Mouse (Mus musculus) central nervous system, embryonic 14 days (tissue): ENCODE results near the gene Sprr2a1. TPM values are rescaled to one million over a fixed set of nuclear protein-coding genes. Genes with fewer than 3 reads are reported as not detected.

Experiments used
- polyA plus RNA-seq: library from polyadenylated mRNA; depleted of rRNA; stranded (reverse); fragments of >200 nt; gene quantifications from 2 replicates; pipeline ENCODE4 v1.2.3, GENCODE M21; 2012; rRNA removed

The Sprr2a1 gene
- 0.08 TPM in 1 of 2 replicates, not detected in the other for polyA plus RNA-seq

GRCm38 (mm10) chr3:92215569-92215968, at the start of gene Sprr2a1, which contains the start of gene Sprr2a2:
Sprr2a1 (plus strand) TSS chr3:92215799.
Sprr2a2 (plus strand) TSS chr3:92215920.

Other genes with a start within 250 kb of the Sprr2a1 start
- 0.15 TPM in 1 of 2 replicates, not detected in the other for gene Pglyrp3, start 201.2 kb upstream of the Sprr2a1 start, polyA plus RNA-seq
- gene Lor, start 132.7 kb upstream of the Sprr2a1 start, polyA plus RNA-seq = 3.9 and 6.2 TPM in 2 replicates
- gene Prr9, start 91.9 kb upstream of the Sprr2a1 start, polyA plus RNA-seq = not detected in 2 replicates
- gene Lelp1, start 73.1 kb upstream of the Sprr2a1 start, polyA plus RNA-seq = not detected in 2 replicates
- 0.95 and 5.4 TPM in 2 replicates for gene Sprr2a2, start 121 bp downstream of the Sprr2a1 start, polyA plus RNA-seq
- gene Sprr2a3, start 69.6 kb downstream of the Sprr2a1 start, polyA plus RNA-seq = 0.02 and 0.31 TPM in 2 replicates
- not detected in 2 replicates for gene Sprr2b, start 100.8 kb downstream of the Sprr2a1 start, polyA plus RNA-seq
- gene Sprr2d, start 123.3 kb downstream of the Sprr2a1 start, polyA plus RNA-seq = not detected in 2 replicates
- gene Sprr2e, start 136.3 kb downstream of the Sprr2a1 start, polyA plus RNA-seq = not detected in 2 replicates
- gene Sprr2f, start 149.4 kb downstream of the Sprr2a1 start, polyA plus RNA-seq = not detected in 2 replicates
- gene Sprr2h, start 169.9 kb downstream of the Sprr2a1 start, polyA plus RNA-seq = not detected in 2 replicates
- gene Sprr2i, start 192.2 kb downstream of the Sprr2a1 start, polyA plus RNA-seq = not detected in 2 replicates
- not detected in 2 replicates for gene Sprr2j-ps, start 202.3 kb downstream of the Sprr2a1 start, polyA plus RNA-seq
- 4.8 and 5.0 TPM in 2 replicates for gene Gm9774, start 213.6 kb downstream of the Sprr2a1 start, polyA plus RNA-seq
- not detected in 2 replicates for gene Sprr2k, start 216.8 kb downstream of the Sprr2a1 start, polyA plus RNA-seq
- not detected in 2 replicates for gene Sprr1b, start 223.0 kb downstream of the Sprr2a1 start, polyA plus RNA-seq
- not detected in 2 replicates for gene Sprr3, start 242.9 kb downstream of the Sprr2a1 start, polyA plus RNA-seq